Mouse (Mus musculus) CH12.LX (cell line): ENCODE data around the gene Clasrp. TPM values are rescaled to one million over a fixed set of nuclear protein-coding genes. Genes with fewer than 3 reads are reported as not detected.

Experiments
- DNase-seq: peaks from one replicate; pipeline ENCODE4 v3.0.0-alpha.2; 2013; ENCODE audit errors: extremely low read depth
- H3K27ac ChIP-seq: 2 replicates; pipeline ENCODE4 v1.5.1; 2012; ENCODE audit warnings: low read depth, mild to moderate bottlenecking, control low read depth, moderate library complexity; ENCODE audit not compliant: insufficient read depth
- H3K27me3 ChIP-seq: replicated peaks from 2 replicates; pipeline ENCODE3; 2012; ENCODE audit warnings: inconsistent platforms
- H3K36me3 ChIP-seq, 2 experiments: replicated peaks in 1 of 2; 2 replicates each; pipeline versions ENCODE3 to v1.6.1; 2012; ENCODE audit warnings: inconsistent platforms in 1 of 2, low read length in 1 of 2, mild to moderate bottlenecking in 1 of 2, mixed read lengths in 1 of 2, moderate library complexity in 1 of 2; ENCODE audit not compliant: control insufficient read depth in 1 of 2, insufficient read depth in 1 of 2
- H3K4me1 ChIP-seq, 2 experiments: 2 replicates each; pipeline ENCODE4 v1.6.1; 2012; ENCODE audit warnings: inconsistent platforms in 1 of 2, moderate library complexity in 1 of 2; ENCODE audit not compliant: insufficient read depth in 2 of 2, control insufficient read depth in 1 of 2
- H3K4me2 ChIP-seq: 2 replicates; pipeline ENCODE4 v1.6.1; 2012; ENCODE audit warnings: low read depth, mild to moderate bottlenecking, control low read depth; ENCODE audit not compliant: poor library complexity, insufficient read depth, severe bottlenecking
- H3K4me3 ChIP-seq, 3 experiments: fragments of 150-350 bp in 1 of 3; sonication (generic) in 1 of 3; replicated peaks in 1 of 3; 2 replicates each; pipeline versions ENCODE3 to v1.5.1; 2011 to 2012; ENCODE audit warnings: low read depth in 2 of 3, low read length in 2 of 3, mild to moderate bottlenecking in 2 of 3, moderate library complexity in 2 of 3, control low read depth in 1 of 3, improper control_type of control experiment in 1 of 3, inconsistent platforms in 1 of 3, mixed read lengths in 1 of 3; ENCODE audit not compliant: poor library complexity in 1 of 3
- H3K79me2 ChIP-seq: replicated peaks from 2 replicates; pipeline ENCODE4 v1.6.1; 2012; ENCODE audit warnings: mild to moderate bottlenecking, moderate library complexity; ENCODE audit not compliant: control insufficient read depth, poor library complexity, insufficient read depth, severe bottlenecking; ENCODE audit errors: extremely low read depth
- H3K9ac ChIP-seq: 2 replicates; pipeline ENCODE4 v1.6.1; 2012; ENCODE audit warnings: low read depth, mild to moderate bottlenecking, control low read depth, moderate library complexity; ENCODE audit not compliant: insufficient read depth
- H3K9me3 ChIP-seq: replicated peaks from 2 replicates; pipeline ENCODE3; 2012; ENCODE audit warnings: low read length, inconsistent platforms, mixed read lengths
- BHLHE40 ChIP-seq: IDR thresholded peaks from 2 replicates; pipeline ENCODE4 v1.6.1; 2011; ENCODE audit warnings: mild to moderate bottlenecking, low read depth, low read length, improper control_type of control experiment
- CHD2 ChIP-seq: IDR thresholded peaks from 2 replicates; pipeline ENCODE4 v1.6.1; 2011; ENCODE audit warnings: low read length, improper control_type of control experiment
- CTCF ChIP-seq, 2 experiments: IDR thresholded peaks in 1 of 2; conservative IDR thresholded peaks in 1 of 2; 2 replicates each; pipeline ENCODE4 v1.5.1; 2011 to 2012; ENCODE audit warnings: low read depth in 2 of 2, low read length in 2 of 2, improper control_type of control experiment in 1 of 2, inconsistent platforms in 1 of 2, mild to moderate bottlenecking in 1 of 2, moderate library complexity in 1 of 2
- EP300 ChIP-seq: IDR thresholded peaks from 2 replicates; pipeline ENCODE4 v1.6.1; 2011; ENCODE audit warnings: low read length, improper control_type of control experiment
- ETS1 ChIP-seq: conservative IDR thresholded peaks from 2 replicates; pipeline ENCODE4 v1.6.1; 2012; ENCODE audit warnings: low read depth, mild to moderate bottlenecking, inconsistent platforms, low read length, improper control_type of control experiment, moderate library complexity
- JUN ChIP-seq: IDR thresholded peaks from 2 replicates; pipeline ENCODE4 v1.6.1; 2011; ENCODE audit warnings: low read depth, mild to moderate bottlenecking, low read length, improper control_type of control experiment, moderate library complexity; ENCODE audit not compliant: insufficient read depth
- MAFK ChIP-seq: IDR thresholded peaks from 2 replicates; pipeline ENCODE4 v1.6.1; 2011; ENCODE audit warnings: low read length, improper control_type of control experiment; ENCODE audit not compliant: insufficient replicate concordance
- MAX ChIP-seq: IDR thresholded peaks from 2 replicates; pipeline ENCODE4 v1.6.1; 2011; ENCODE audit warnings: low read length, improper control_type of control experiment
- MAZ ChIP-seq: IDR thresholded peaks from 2 replicates; pipeline ENCODE4 v1.6.1; 2012; ENCODE audit warnings: low read depth, mild to moderate bottlenecking, inconsistent platforms, low read length, improper control_type of control experiment, moderate library complexity
- MEF2A ChIP-seq: IDR thresholded peaks from 2 replicates; pipeline ENCODE4 v1.6.1; 2014; ENCODE audit warnings: low read depth, mild to moderate bottlenecking, inconsistent platforms, low read length, improper control_type of control experiment, borderline replicate concordance
- MXI1 ChIP-seq: IDR thresholded peaks from 2 replicates; pipeline ENCODE4 v1.6.1; 2011; ENCODE audit warnings: mild to moderate bottlenecking, low read depth, low read length, improper control_type of control experiment
- NELFE ChIP-seq: IDR thresholded peaks from 2 replicates; pipeline ENCODE4 v1.6.1; 2011; ENCODE audit warnings: low read depth, low read length, improper control_type of control experiment
- PAX5 ChIP-seq: IDR thresholded peaks from 2 replicates; pipeline ENCODE4 v1.6.1; 2012; ENCODE audit warnings: low read length, inconsistent platforms, mixed read lengths
- POLR2A ChIP-seq: IDR thresholded peaks from 2 replicates; pipeline ENCODE4 v1.6.1; 2011; ENCODE audit warnings: low read depth, mild to moderate bottlenecking, improper control_type of control experiment, low read length
- POLR2AphosphoS2 ChIP-seq: IDR thresholded peaks from 2 replicates; pipeline ENCODE4 v1.6.1; 2011; ENCODE audit warnings: low read depth, low read length, improper control_type of control experiment
- RAD21 ChIP-seq: IDR thresholded peaks from 2 replicates; pipeline ENCODE4 v1.6.1; 2011; ENCODE audit warnings: low read depth, mild to moderate bottlenecking, low read length, improper control_type of control experiment, moderate library complexity
- SIN3A ChIP-seq: IDR thresholded peaks from 2 replicates; pipeline ENCODE4 v1.6.1; 2012; ENCODE audit warnings: low read length, improper control_type of control experiment, inconsistent platforms
- TCF12 ChIP-seq: IDR thresholded peaks from 2 replicates; pipeline ENCODE4 v1.6.1; 2014; ENCODE audit warnings: low read depth, mild to moderate bottlenecking, inconsistent platforms, low read length, improper control_type of control experiment
- ZKSCAN1 ChIP-seq: IDR thresholded peaks from 2 replicates; pipeline ENCODE4 v1.6.1; 2012; ENCODE audit warnings: low read depth, inconsistent platforms, low read length, improper control_type of control experiment, borderline replicate concordance
- ZMIZ1 ChIP-seq: IDR thresholded peaks from 2 replicates; pipeline ENCODE4 v1.6.1; 2012; ENCODE audit warnings: low read depth, mild to moderate bottlenecking, inconsistent platforms, low read length, improper control_type of control experiment
- dilution Hi-C: fragments of 300-500 bp; cut with MboI; formaldehyde crosslinking; loops from 2 replicates; pipeline ENCODE4 v1.14.3; 2020; ENCODE audit warnings: low sequenced_read_pairs; ENCODE audit not compliant: extremely low pct_unique_long_range_greater_than_20kb, extremely low pct_ligation_motif_present
- in situ Hi-C: fragments of 300-500 bp; cut with MboI; formaldehyde crosslinking; loops from 3 replicates; pipeline ENCODE4 v1.14.3; 2019; ENCODE audit warnings: low sequenced_read_pairs, low pct_ligation_motif_present, low pct_unique_long_range_greater_than_20kb, mixed read lengths
- polyA plus RNA-seq: library from polyadenylated mRNA; unstranded; fragments of >175 nt; gene quantifications from 2 replicates; pipeline ENCODE4 v1.2.1, GENCODE M21; 2012; ENCODE audit warnings: low read depth; ENCODE audit not compliant: insufficient read length
- total RNA-seq, 2 experiments: library from RNA; depleted of rRNA; stranded (reverse); fragments of 300-350 nt in 1 of 2; fragments of >200 nt in 1 of 2; gene quantifications; 2 replicates each; pipeline ENCODE4 v1.2.3; 2012 to 2014

Gene Clasrp
- total and polyA plus RNA-seq, 3 experiments: 14.5 to 59.4 (median 45.4) TPM

DNA sequence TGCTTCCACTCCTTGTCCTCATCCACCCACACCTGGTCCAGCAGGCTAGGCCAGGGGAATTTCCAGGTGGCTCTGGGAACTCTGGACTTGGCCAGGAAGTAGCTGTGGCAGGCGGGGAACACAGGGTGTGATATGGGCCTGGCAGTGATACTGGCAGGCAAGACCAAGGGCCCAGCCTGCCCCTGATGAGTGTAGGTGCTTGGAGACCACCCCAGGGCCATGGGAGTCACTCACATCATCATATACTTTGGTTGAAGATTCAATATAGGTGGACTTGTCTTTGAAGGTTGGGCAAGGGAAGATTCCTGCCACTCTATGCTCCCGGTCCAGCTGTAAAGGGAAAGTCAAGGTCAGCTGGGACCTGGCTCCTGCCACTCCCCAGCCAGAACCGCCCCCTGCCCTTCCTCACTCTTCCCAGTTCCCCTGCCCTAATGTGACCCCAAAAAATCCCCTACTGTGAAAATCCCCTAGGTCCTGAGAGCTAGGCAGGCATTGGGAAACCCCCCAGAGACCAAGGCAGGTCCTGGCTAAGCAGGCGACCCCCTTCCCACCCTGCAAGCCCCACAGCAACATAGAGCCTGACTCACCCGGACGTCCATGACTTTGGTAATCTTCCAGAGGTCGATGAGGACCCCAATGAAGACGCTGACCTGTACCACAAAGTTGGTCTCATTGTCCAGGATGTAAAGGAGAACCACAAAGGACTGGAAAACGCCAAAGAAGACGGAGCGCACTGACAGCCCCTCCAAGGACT, 31.0 kb upstream of the Clasrp start:
- H3K27me3 ChIP-seq: no peaks in the 10 kb centered on the region
- TF ChIP-seq MAFK (no peak), CTCF (conservative IDR thresholded peaks at IDR 0.05 in 1 of 2, IDR thresholded peaks at IDR 0.05 in 1 of 2; ENCODE audit: low read depth in 2 of 2, low read length in 2 of 2) (no peak), MEF2A (no peak), PAX5 (no peak), NELFE (no peak)
- no peak overlapping the region for H3K27ac ChIP-seq
- no peak overlapping the region for H3K4me3 ChIP-seq
- in situ Hi-C loops (no loop called here), dilution Hi-C loops (no loop called here)
- peaks cover 81 to 86% of the 10 kb centered on the region in 2 experiments for H3K36me3 ChIP-seq
- no peak overlapping the region for H3K9ac ChIP-seq
- H3K9me3 ChIP-seq: no peaks in the 10 kb centered on the region
- H3K4me2 ChIP-seq: no peak overlapping the region
- peaks cover 10 to 43% of the 10 kb centered on the region in 2 experiments for H3K4me1 ChIP-seq
- H3K79me2 ChIP-seq: no peaks in the 10 kb centered on the region
- no peak for DNase-seq

DNA sequence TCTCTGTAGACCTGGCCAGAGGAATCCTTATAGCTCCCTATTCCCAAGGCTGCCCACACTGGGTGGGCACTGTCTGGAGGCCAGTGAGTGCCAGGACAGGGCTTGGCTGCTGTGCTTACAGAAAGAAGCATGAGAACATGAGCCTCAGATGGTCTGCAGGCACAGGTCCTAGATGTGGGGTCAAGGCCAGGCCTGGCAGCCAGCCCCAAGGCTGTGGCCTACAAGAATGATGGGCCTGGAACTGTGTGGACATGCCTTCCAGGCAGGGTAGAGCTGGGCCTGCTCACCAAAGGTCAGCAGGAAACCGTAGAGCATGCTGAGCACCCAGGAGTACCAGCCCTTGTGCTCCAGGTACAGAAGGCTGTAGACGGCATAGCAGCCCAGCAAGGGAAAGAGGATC, 30.3 kb upstream of the Clasrp start:
- no peaks in the 10 kb centered on the region for H3K79me2 ChIP-seq
- no peak overlapping the region for H3K27ac ChIP-seq
- no peak for TF ChIP-seq ZKSCAN1
- TF ChIP-seq ZMIZ1: no peak
- no peak for TF ChIP-seq POLR2A
- TF ChIP-seq JUN: no peak
- no peak for TF ChIP-seq MAX
- no peak for TF ChIP-seq BHLHE40
- TF ChIP-seq RAD21: no peak
- TF ChIP-seq MEF2A: no peak
- no peak for TF ChIP-seq SIN3A
- TF ChIP-seq MXI1: no peak
- no peak for TF ChIP-seq CHD2
- no peak for TF ChIP-seq MAZ
- no peak for TF ChIP-seq TCF12
- TF ChIP-seq MAFK: no peak
- TF ChIP-seq POLR2AphosphoS2: no peak
- TF ChIP-seq EP300: no peak
- TF ChIP-seq ETS1: no peak
- peaks cover 16 to 47% of the 10 kb centered on the region in 2 experiments for H3K4me1 ChIP-seq
- no peak overlapping the region for H3K9ac ChIP-seq
- in situ Hi-C loops (no loop called here), dilution Hi-C loops (no loop called here)
- H3K4me3 ChIP-seq: no peak overlapping the region
- no peaks in the 10 kb centered on the region for H3K9me3 ChIP-seq
- no peak for DNase-seq
- no peaks in the 10 kb centered on the region for H3K27me3 ChIP-seq
- H3K4me2 ChIP-seq: no peak overlapping the region
- H3K36me3 ChIP-seq: peaks cover 76 to 83% of the 10 kb centered on the region in 2 experiments
